In genomic region chr11:105502311-105502710, GRCm38 (mm10) we compare ENCODE assay signal across 18 mouse cellular contexts. TPM values are rescaled to one million over a fixed set of nuclear protein-coding genes. Genes with fewer than 3 reads are reported as not detected.
"Had no signal": no experiment of that assay in that cellular context is flagged by ENCODE, and none has a peak within 500 bp of the region (broad histone marks: within the 10 kb centered on the region; RNA-seq: fewer than 3 reads in every experiment).

No protein-coding gene starts in this region.

- H3K4me1 ChIP-seq: stomach, embryonic 15.5 days had no signal

- ATAC-seq: lung, postnatal 0 days; midbrain, embryonic 13.5 days had no signal

- H3K36me3 ChIP-seq: kidney, embryonic 15.5 days; limb, embryonic 15.5 days; midbrain, embryonic 13.5 days; neural tube, embryonic 13.5 days; stomach, embryonic 15.5 days had no signal

- H3K9me3 ChIP-seq: kidney, embryonic 15.5 days; limb, embryonic 15.5 days; midbrain, embryonic 13.5 days; neural tube, embryonic 13.5 days; stomach, embryonic 15.5 days had no signal

- H3K27me3 ChIP-seq: kidney, embryonic 15.5 days; limb, embryonic 15.5 days; neural tube, embryonic 13.5 days; stomach, embryonic 15.5 days had no signal

- H3K27ac ChIP-seq: kidney, embryonic 15.5 days; limb, embryonic 15.5 days; liver, embryonic 14.5 days; midbrain, embryonic 13.5 days; neural tube, embryonic 13.5 days; stomach, embryonic 15.5 days had no signal

- H3K4me3 ChIP-seq: kidney, embryonic 15.5 days; limb, embryonic 15.5 days; midbrain, embryonic 13.5 days; neural tube, embryonic 13.5 days; stomach, embryonic 15.5 days had no signal

- DNase-seq: kidney, adult 18-20 months; kidney, postnatal 14 days; lung, adult 2 months; lung, postnatal 4 days; right cerebral cortex, postnatal 14 days; thymus, adult 2 months; thymus, postnatal 36 days had no signal

RNA-seq across cellular contexts. Expression of gene March10, which starts 45.8 kb away (rescaled TPM):
- total RNA-seq: megakaryocyte-erythroid progenitor cell, adult 5-6 weeks had no signal
- polyA plus RNA-seq: large intestine, adult 2 months; limb, embryonic 11.5 days; limb, embryonic 15.5 days; liver, embryonic 14.5 days; neural tube, embryonic 13.5 days; spleen, adult 2 months; stomach, embryonic 15.5 days had no signal
